Mouse (Mus musculus): ENCODE measurements around the gene Icos. TPM values are rescaled to one million over a fixed set of nuclear protein-coding genes. Genes with fewer than 3 reads are reported as not detected.

Icos gene
- polyA plus RNA-seq, 1 experiment from 2014 or later: 0.10 TPM

DNA sequence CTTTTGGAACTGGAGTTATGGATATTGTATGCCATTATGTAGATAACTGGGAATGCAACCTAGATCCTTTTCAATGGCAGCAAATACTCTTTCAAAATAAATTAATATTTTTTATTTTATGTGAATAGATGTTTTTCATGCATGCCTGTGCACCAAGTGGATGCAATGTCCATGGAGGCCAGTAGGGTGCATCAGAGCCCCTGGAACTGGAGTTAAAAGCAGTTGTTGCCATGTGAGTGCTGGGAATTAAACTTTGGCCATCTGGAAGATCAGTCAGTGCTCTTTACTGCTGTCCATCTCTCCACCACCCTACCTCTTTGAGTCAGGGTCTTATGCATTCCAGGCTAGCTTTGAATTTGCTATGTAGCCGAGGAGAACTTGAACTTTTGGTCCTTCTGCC lies 19.4 kb upstream of the Icos start:
- 91% methylated on average over 1 of the region's 1 CpGs for WGBS
- no peaks in the 10 kb centered on the region for H3K9me3 ChIP-seq (replicated peaks; ENCODE audit: control insufficient read depth, low read length)

DNA sequence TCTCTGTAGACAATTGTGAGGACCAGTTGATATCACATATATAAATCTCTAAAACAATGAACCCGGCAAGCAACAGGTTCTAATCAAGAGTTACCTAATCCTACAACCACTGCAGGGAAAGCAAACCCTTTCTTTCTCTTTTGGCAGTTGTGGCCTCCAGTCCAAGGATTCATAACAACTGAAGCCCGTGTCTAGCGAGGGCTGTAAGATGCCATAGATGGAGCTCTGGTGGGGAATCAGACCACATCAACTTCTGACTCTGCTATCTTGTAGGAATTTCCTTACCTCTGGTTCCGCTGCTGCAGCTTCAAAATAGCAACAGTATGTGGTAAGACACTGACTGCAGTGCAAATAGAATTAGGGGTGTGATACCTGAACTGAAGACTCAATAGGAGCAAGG lies 18.5 kb upstream of the Icos start:
- Histone ChIP-seq H3K36me3 (ENCODE audit: control insufficient read depth, insufficient read depth, low read length) (no peaks in the 10 kb centered on the region), H3K4me1 (ENCODE audit: control insufficient read depth, insufficient read depth, low read length) (no peaks in the 10 kb centered on the region), H3K27ac (ENCODE audit: low read depth, low read length) (no peak overlapping the region), H3K27me3 (replicated peaks; ENCODE audit: control insufficient read depth, insufficient read depth, low read length) (no peaks in the 10 kb centered on the region), H3K9me3 (replicated peaks; ENCODE audit: control insufficient read depth, low read length) (no peaks in the 10 kb centered on the region), H3K9ac (ENCODE audit: low read length) (no peak overlapping the region), H3K4me3 (ENCODE audit: low read depth, low read length) (no peak overlapping the region), H3K4me2 (ENCODE audit: low read length) (no peak overlapping the region)
- ATAC-seq (no peak), DNase-seq (ENCODE audit: low spot score) (no peak)
- 83% methylated on average over 4 of the region's 4 CpGs for WGBS

More for the DNA sequence above, 19.4 kb upstream of the Icos start:
- Histone ChIP-seq H3K9ac (ENCODE audit: low read length) (no peak overlapping the region), H3K27ac (ENCODE audit: low read depth, low read length) (no peak overlapping the region), H3K4me3 (ENCODE audit: low read depth, low read length) (no peak overlapping the region), H3K27me3 (replicated peaks; ENCODE audit: control insufficient read depth, insufficient read depth, low read length) (no peaks in the 10 kb centered on the region), H3K36me3 (ENCODE audit: control insufficient read depth, insufficient read depth, low read length) (no peaks in the 10 kb centered on the region), H3K4me2 (ENCODE audit: low read length) (no peak overlapping the region), H3K4me1 (ENCODE audit: control insufficient read depth, insufficient read depth, low read length) (no peaks in the 10 kb centered on the region)
- ATAC-seq (no peak), DNase-seq (ENCODE audit: low spot score) (no peak)

- no peaks in the 10 kb centered on the region for H3K4me1 ChIP-seq (ENCODE audit: control insufficient read depth, insufficient read depth, low read length)
- ATAC-seq: no peak
- DNase-seq (ENCODE audit: low spot score): no peak
These were observed 17.3 kb upstream of the Icos start for GRCm38 (mm10) chr1:60960451-60960850.

GRCm38 (mm10) chr1:60961080-60961479 lies 16.6 kb upstream of the Icos start:
- H3K9me3 ChIP-seq (replicated peaks; ENCODE audit: control insufficient read depth, low read length): no peaks in the 10 kb centered on the region
- ATAC-seq (peak; percentile 50), DNase-seq (ENCODE audit: low spot score) (peak; percentile 85)
- no peaks in the 10 kb centered on the region for H3K36me3 ChIP-seq (ENCODE audit: control insufficient read depth, insufficient read depth, low read length)
- no peak overlapping the region for H3K9ac ChIP-seq (ENCODE audit: low read length)
- 32% methylated on average over 4 of the region's 4 CpGs for WGBS
- H3K4me1 ChIP-seq (ENCODE audit: control insufficient read depth, insufficient read depth, low read length): no peaks in the 10 kb centered on the region
- no peaks in the 10 kb centered on the region for H3K27me3 ChIP-seq (replicated peaks; ENCODE audit: control insufficient read depth, insufficient read depth, low read length)
- H3K27ac ChIP-seq (ENCODE audit: low read depth, low read length): no peak overlapping the region
- no peak overlapping the region for H3K4me2 ChIP-seq (ENCODE audit: low read length)
- H3K4me3 ChIP-seq (ENCODE audit: low read depth, low read length): no peak overlapping the region

More at GRCm38 (mm10) chr1:60960451-60960850, 17.3 kb upstream of the Icos start:
- no peak overlapping the region for H3K4me3 ChIP-seq (ENCODE audit: low read depth, low read length)
- no peak overlapping the region for H3K4me2 ChIP-seq (ENCODE audit: low read length)
- H3K27ac ChIP-seq (ENCODE audit: low read depth, low read length): no peak overlapping the region
- H3K9me3 ChIP-seq (replicated peaks; ENCODE audit: control insufficient read depth, low read length): no peaks in the 10 kb centered on the region
- H3K9ac ChIP-seq (ENCODE audit: low read length): no peak overlapping the region
- 92% methylated on average over 11 of the region's 11 CpGs for WGBS
- H3K27me3 ChIP-seq (replicated peaks; ENCODE audit: control insufficient read depth, insufficient read depth, low read length): no peaks in the 10 kb centered on the region
- no peaks in the 10 kb centered on the region for H3K36me3 ChIP-seq (ENCODE audit: control insufficient read depth, insufficient read depth, low read length)

- H3K4me1 ChIP-seq (ENCODE audit: control insufficient read depth, insufficient read depth, low read length): no peaks in the 10 kb centered on the region
- no peak for ATAC-seq
- 91% methylated on average over 4 of the region's 4 CpGs for WGBS
These were observed 15.6 kb upstream of the Icos start for GRCm38 (mm10) chr1:60962095-60962494.

DNA sequence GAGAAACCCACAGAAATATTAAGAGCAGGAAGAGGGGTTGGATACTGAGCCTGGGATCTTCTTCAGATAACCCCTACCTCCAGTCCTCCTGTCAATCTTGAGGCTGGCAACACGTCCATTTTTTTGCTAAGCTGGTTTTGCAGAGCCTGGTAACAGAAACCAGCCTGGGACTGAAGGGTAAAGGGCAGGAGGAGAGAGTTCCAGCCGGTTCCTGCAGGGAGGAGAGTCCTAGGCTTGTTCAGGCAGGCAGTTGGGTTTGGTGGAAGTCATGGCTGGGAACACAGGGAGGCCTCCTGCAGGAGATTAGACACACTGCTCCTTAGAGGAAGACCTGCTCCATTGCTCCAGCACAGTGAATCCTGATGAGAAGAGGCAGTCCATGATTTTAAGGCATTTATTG lies 10.2 kb upstream of the Icos start:
- Histone ChIP-seq H3K27me3 (replicated peaks; ENCODE audit: control insufficient read depth, insufficient read depth, low read length) (no peaks in the 10 kb centered on the region), H3K9ac (ENCODE audit: low read length) (no peak overlapping the region), H3K9me3 (replicated peaks; ENCODE audit: control insufficient read depth, low read length) (no peaks in the 10 kb centered on the region), H3K27ac (ENCODE audit: low read depth, low read length) (no peak overlapping the region), H3K36me3 (ENCODE audit: control insufficient read depth, insufficient read depth, low read length) (no peaks in the 10 kb centered on the region), H3K4me3 (ENCODE audit: low read depth, low read length) (no peak overlapping the region), H3K4me1 (ENCODE audit: control insufficient read depth, insufficient read depth, low read length) (no peaks in the 10 kb centered on the region), H3K4me2 (ENCODE audit: low read length) (no peak overlapping the region)
- 44% methylated on average over 2 of the region's 2 CpGs for WGBS
- ATAC-seq: no peak
- no peak for DNase-seq (ENCODE audit: low spot score)

More at GRCm38 (mm10) chr1:60962095-60962494, 15.6 kb upstream of the Icos start:
- Histone ChIP-seq H3K9me3 (replicated peaks; ENCODE audit: control insufficient read depth, low read length) (no peaks in the 10 kb centered on the region), H3K9ac (ENCODE audit: low read length) (no peak overlapping the region), H3K36me3 (ENCODE audit: control insufficient read depth, insufficient read depth, low read length) (no peaks in the 10 kb centered on the region), H3K4me2 (ENCODE audit: low read length) (no peak overlapping the region), H3K27ac (ENCODE audit: low read depth, low read length) (no peak overlapping the region), H3K27me3 (replicated peaks; ENCODE audit: control insufficient read depth, insufficient read depth, low read length) (no peaks in the 10 kb centered on the region), H3K4me3 (ENCODE audit: low read depth, low read length) (no peak overlapping the region)
- DNase-seq (ENCODE audit: low spot score): no peak

GRCm38 (mm10) chr1:60970846-60971245 lies 6.9 kb upstream of the Icos start:
- DNase-seq (ENCODE audit: low spot score) (no peak), ATAC-seq (no peak)
- Histone ChIP-seq H3K9ac (ENCODE audit: low read length) (no peak overlapping the region), H3K9me3 (replicated peaks; ENCODE audit: control insufficient read depth, low read length) (no peaks in the 10 kb centered on the region), H3K4me1 (ENCODE audit: control insufficient read depth, insufficient read depth, low read length) (no peaks in the 10 kb centered on the region), H3K4me2 (ENCODE audit: low read length) (no peak overlapping the region), H3K4me3 (ENCODE audit: low read depth, low read length) (no peak overlapping the region), H3K27me3 (replicated peaks; ENCODE audit: control insufficient read depth, insufficient read depth, low read length) (no peaks in the 10 kb centered on the region), H3K27ac (ENCODE audit: low read depth, low read length) (no peak overlapping the region), H3K36me3 (ENCODE audit: control insufficient read depth, insufficient read depth, low read length) (no peaks in the 10 kb centered on the region)
- 93% methylated on average over 1 of the region's 1 CpGs for WGBS

- no peaks in the 10 kb centered on the region for H3K9me3 ChIP-seq (replicated peaks; ENCODE audit: control insufficient read depth, low read length)
- 86% methylated on average over 3 of the region's 3 CpGs for WGBS
- no peaks in the 10 kb centered on the region for H3K27me3 ChIP-seq (replicated peaks; ENCODE audit: control insufficient read depth, insufficient read depth, low read length)
- no peaks in the 10 kb centered on the region for H3K36me3 ChIP-seq (ENCODE audit: control insufficient read depth, insufficient read depth, low read length)
- DNase-seq (ENCODE audit: low spot score) (no peak), ATAC-seq (no peak)
- H3K27ac ChIP-seq (ENCODE audit: low read depth, low read length): no peak overlapping the region
- H3K4me3 ChIP-seq (ENCODE audit: low read depth, low read length): no peak overlapping the region
- no peaks in the 10 kb centered on the region for H3K4me1 ChIP-seq (ENCODE audit: control insufficient read depth, insufficient read depth, low read length)
- no peak overlapping the region for H3K9ac ChIP-seq (ENCODE audit: low read length)
- no peak overlapping the region for H3K4me2 ChIP-seq (ENCODE audit: low read length)
These were observed 3.5 kb upstream of the Icos start for GRCm38 (mm10) chr1:60974221-60974620.

DNA sequence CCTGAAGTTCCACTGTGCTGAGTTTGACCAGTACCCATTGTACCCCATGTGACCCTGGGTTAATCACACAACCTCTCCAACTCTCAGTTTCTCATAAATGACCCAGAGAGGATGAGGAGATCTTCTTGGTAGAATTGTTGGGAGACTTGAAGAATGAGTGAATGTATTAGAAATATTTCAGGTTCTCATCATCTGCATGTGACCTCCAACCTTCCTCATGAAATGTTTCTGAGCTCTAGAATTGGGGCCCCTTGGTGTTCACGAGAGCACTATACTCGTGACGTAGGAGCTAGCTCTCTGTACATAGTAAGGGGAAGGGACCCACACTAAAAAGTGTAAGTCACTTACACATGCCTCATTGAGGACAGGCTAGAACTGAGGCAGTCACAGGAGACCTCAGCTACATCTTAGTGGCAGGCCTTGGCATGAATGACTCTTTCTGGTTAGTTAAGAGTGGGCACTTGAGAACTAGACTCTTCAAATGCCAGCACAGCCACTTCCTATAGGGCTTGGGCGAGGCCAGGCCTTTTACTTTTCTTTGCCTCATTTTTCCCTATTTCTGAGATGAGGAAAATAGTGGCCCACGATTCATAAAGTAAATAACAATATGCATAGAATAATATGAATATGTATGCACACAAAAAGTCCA lies 2.0 kb upstream of the Icos start:
- H3K4me3 ChIP-seq (ENCODE audit: low read depth, low read length): no peak overlapping the region
- no peak for ATAC-seq
- no peaks in the 10 kb centered on the region for H3K9me3 ChIP-seq (replicated peaks; ENCODE audit: control insufficient read depth, low read length)
- H3K4me2 ChIP-seq (ENCODE audit: low read length): no peak overlapping the region
- no peak overlapping the region for H3K27ac ChIP-seq (ENCODE audit: low read depth, low read length)
- WGBS: 93% methylated on average over 5 of the region's 5 CpGs
- H3K27me3 ChIP-seq (replicated peaks; ENCODE audit: control insufficient read depth, insufficient read depth, low read length): no peaks in the 10 kb centered on the region
- H3K9ac ChIP-seq (ENCODE audit: low read length): no peak overlapping the region
- no peak for DNase-seq (ENCODE audit: low spot score)
- no peaks in the 10 kb centered on the region for H3K36me3 ChIP-seq (ENCODE audit: control insufficient read depth, insufficient read depth, low read length)
- H3K4me1 ChIP-seq (ENCODE audit: control insufficient read depth, insufficient read depth, low read length): no peaks in the 10 kb centered on the region
